Mouse (Mus musculus): ENCODE results near the gene Rnf135. TPM values are rescaled to one million over a fixed set of nuclear protein-coding genes. Genes with fewer than 3 reads are reported as not detected.

Gene Rnf135
- total and polyA plus RNA-seq, 3 experiments: 10.9 to 12.4 (median 11.3) TPM

- in situ Hi-C loops (cut with MboI; ENCODE audit: low pct_ligation_motif_present, low pct_unique_long_range_greater_than_20kb, low sequenced_read_pairs) (loop anchor here (5.0 kb wide), 1 partner anchor 100 kb away; no protein-coding TSS in a partner anchor), dilution Hi-C loops (cut with MboI; ENCODE audit: extremely low pct_ligation_motif_present, extremely low pct_unique_long_range_greater_than_20kb, low sequenced_read_pairs) (no loop called here)
- Histone ChIP-seq H3K36me3 (replicated peaks in 1 of 2; ENCODE audit: control insufficient read depth in 1 of 2, insufficient read depth in 1 of 2, low read length in 1 of 2) (peaks cover 19 to 33% of the 10 kb centered on the region in 2 experiments), H3K27ac (ENCODE audit: insufficient read depth, low read depth) (peak within 1 kb of the TSS; percentile 19), H3K4me1 (ENCODE audit: control insufficient read depth in 1 of 2, insufficient read depth in 2 of 2) (peaks cover 9 to 58% of the 10 kb centered on the region in 2 experiments), H3K4me2 (ENCODE audit: insufficient read depth, low read depth, poor library complexity, severe bottlenecking) (peak within 1 kb of the TSS; percentile 84), H3K9ac (ENCODE audit: insufficient read depth, low read depth) (peak within 1 kb of the TSS; percentile 64), H3K79me2 (replicated peaks; ENCODE audit: control insufficient read depth, extremely low read depth, insufficient read depth, poor library complexity, severe bottlenecking) (peaks cover 30% of the 10 kb centered on the region), H3K27me3 (replicated peaks) (no peaks in the 10 kb centered on the region), H3K9me3 (replicated peaks; ENCODE audit: low read length) (no peaks in the 10 kb centered on the region), H3K4me3 (replicated peaks in 1 of 3; ENCODE audit: low read depth in 2 of 3, low read length in 2 of 3, poor library complexity in 1 of 3) (peak within 1 kb of the TSS; percentile 68 to 96 (median 80))
- DNase-seq (ENCODE audit: extremely low read depth): peak; percentile 95
- TF ChIP-seq CTCF (conservative IDR thresholded peaks at IDR 0.05 in 1 of 2, IDR thresholded peaks at IDR 0.05 in 1 of 2; ENCODE audit: low read depth in 2 of 2, low read length in 2 of 2): no peak
- no peak for TF ChIP-seq ETS1 (conservative IDR thresholded peaks at IDR 0.05; ENCODE audit: low read depth, low read length)
- TF ChIP-seq ZC3H11A (IDR thresholded peaks at IDR 0.05; ENCODE audit: low read depth, low read length): no peak
- no peak for TF ChIP-seq EP300 (IDR thresholded peaks at IDR 0.05; ENCODE audit: low read length)
- no peak for TF ChIP-seq USF2 (conservative IDR thresholded peaks at IDR 0.05; ENCODE audit: low read depth, low read length)
- TF ChIP-seq HCFC1 (IDR thresholded peaks at IDR 0.05; ENCODE audit: low read depth, low read length): peak; percentile 94
- TF ChIP-seq PAX5 (IDR thresholded peaks at IDR 0.05; ENCODE audit: low read length): no peak
- 0 out of 2 replicates have a peak, but pooled peaks have one; percentile 41 for TF ChIP-seq RCOR1 (conservative IDR thresholded peaks at IDR 0.05; ENCODE audit: low read depth, low read length)
- TF ChIP-seq GABPA (IDR thresholded peaks at IDR 0.05; ENCODE audit: insufficient replicate concordance, low read depth, low read length): peak; percentile 34; the same call in 1 of the 2 replicates
- peak; percentile 74; the same call in 1 of the 2 replicates for TF ChIP-seq MEF2A (IDR thresholded peaks at IDR 0.05; ENCODE audit: borderline replicate concordance, low read depth, low read length)
- peak; percentile 95; the same call in 1 of the 2 replicates for TF ChIP-seq UBTF (IDR thresholded peaks at IDR 0.05; ENCODE audit: low read depth, low read length)
- TF ChIP-seq POLR2AphosphoS2 (IDR thresholded peaks at IDR 0.05; ENCODE audit: low read depth, low read length): peak; percentile 91
- TF ChIP-seq KAT2A (IDR thresholded peaks at IDR 0.05; ENCODE audit: insufficient replicate concordance, low read length): peak; percentile 81; the same call in 1 of the 2 replicates
- TF ChIP-seq RAD21 (IDR thresholded peaks at IDR 0.05; ENCODE audit: low read depth, low read length): no peak; the same call in 1 of the 2 replicates
- TF ChIP-seq MAFK (IDR thresholded peaks at IDR 0.05; ENCODE audit: insufficient replicate concordance, low read length): no peak
- TF ChIP-seq ZKSCAN1 (IDR thresholded peaks at IDR 0.05; ENCODE audit: borderline replicate concordance, low read depth, low read length): no peak
- peak; percentile 93 for TF ChIP-seq MXI1 (IDR thresholded peaks at IDR 0.05; ENCODE audit: low read depth, low read length)
- peak; percentile 95 for TF ChIP-seq SIN3A (IDR thresholded peaks at IDR 0.05; ENCODE audit: low read length)
- TF ChIP-seq CHD2 (IDR thresholded peaks at IDR 0.05; ENCODE audit: low read length): peak; percentile 22; the same call in 1 of the 2 replicates
- TF ChIP-seq NELFE (IDR thresholded peaks at IDR 0.05; ENCODE audit: low read depth, low read length): peak; percentile 95
- no peak for TF ChIP-seq E2F4 (IDR thresholded peaks at IDR 0.05; ENCODE audit: insufficient replicate concordance, low read depth, low read length)
- peak; percentile 96 for TF ChIP-seq IRF4 (IDR thresholded peaks at IDR 0.05; ENCODE audit: low read depth, low read length)
- peak; percentile 79; the same call in 1 of the 2 replicates for TF ChIP-seq ZMIZ1 (IDR thresholded peaks at IDR 0.05; ENCODE audit: low read depth, low read length)
- TF ChIP-seq JUND (conservative IDR thresholded peaks at IDR 0.05; ENCODE audit: low read depth, low read length): no peak; the same call in 1 of the 2 replicates
- TF ChIP-seq USF1 (IDR thresholded peaks at IDR 0.05; ENCODE audit: low read depth, low read length): no peak
- peak; percentile 33; the same call in 1 of the 2 replicates for TF ChIP-seq ZNF384 (IDR thresholded peaks at IDR 0.05; ENCODE audit: low read depth, low read length)
- TF ChIP-seq MAX (IDR thresholded peaks at IDR 0.05; ENCODE audit: low read length): peak; percentile 85
- peak; percentile 98 for TF ChIP-seq TCF12 (IDR thresholded peaks at IDR 0.05; ENCODE audit: low read depth, low read length)
- peak; percentile 95 for TF ChIP-seq TBP (conservative IDR thresholded peaks at IDR 0.05; ENCODE audit: low read depth, low read length)
- TF ChIP-seq NRF1 (IDR thresholded peaks at IDR 0.05; ENCODE audit: low read depth, low read length): peak; percentile 76
- peak; percentile 91 for TF ChIP-seq MYC (IDR thresholded peaks at IDR 0.05; ENCODE audit: low read depth, low read length)
- TF ChIP-seq POLR2A (IDR thresholded peaks at IDR 0.05; ENCODE audit: low read depth, low read length): peak; percentile 97
- TF ChIP-seq BHLHE40 (IDR thresholded peaks at IDR 0.05; ENCODE audit: low read depth, low read length): no peak; the same call in none of the 2 replicates
- peak; percentile 89 for TF ChIP-seq MAZ (IDR thresholded peaks at IDR 0.05; ENCODE audit: low read depth, low read length)
- no peak for TF ChIP-seq CHD1 (IDR thresholded peaks at IDR 0.05; ENCODE audit: low read depth, low read length)
- TF ChIP-seq SMC3 (IDR thresholded peaks at IDR 0.05; ENCODE audit: low read depth, low read length): no peak
- TF ChIP-seq JUN (IDR thresholded peaks at IDR 0.05; ENCODE audit: insufficient read depth, low read depth, low read length): no peak
- TF ChIP-seq ELF1 (IDR thresholded peaks at IDR 0.05; ENCODE audit: low read depth, low read length): peak; percentile 90
Observed at GRCm38 (mm10) chr11:80141825-80142521, 41.7 kb upstream of the Rnf135 start, which contains the start of gene Tefm. Tefm (minus strand) TSS chr11:80142175.

All from CH12.LX (cell line).